Mouse (Mus musculus) thymus, postnatal 25 days (tissue): ENCODE measurements around the gene 2610528J11Rik.

Experiments used
- DNase-seq: peaks from one replicate; pipeline ENCODE4 v3.0.0; 2022

The 2610528J11Rik gene

DNA sequence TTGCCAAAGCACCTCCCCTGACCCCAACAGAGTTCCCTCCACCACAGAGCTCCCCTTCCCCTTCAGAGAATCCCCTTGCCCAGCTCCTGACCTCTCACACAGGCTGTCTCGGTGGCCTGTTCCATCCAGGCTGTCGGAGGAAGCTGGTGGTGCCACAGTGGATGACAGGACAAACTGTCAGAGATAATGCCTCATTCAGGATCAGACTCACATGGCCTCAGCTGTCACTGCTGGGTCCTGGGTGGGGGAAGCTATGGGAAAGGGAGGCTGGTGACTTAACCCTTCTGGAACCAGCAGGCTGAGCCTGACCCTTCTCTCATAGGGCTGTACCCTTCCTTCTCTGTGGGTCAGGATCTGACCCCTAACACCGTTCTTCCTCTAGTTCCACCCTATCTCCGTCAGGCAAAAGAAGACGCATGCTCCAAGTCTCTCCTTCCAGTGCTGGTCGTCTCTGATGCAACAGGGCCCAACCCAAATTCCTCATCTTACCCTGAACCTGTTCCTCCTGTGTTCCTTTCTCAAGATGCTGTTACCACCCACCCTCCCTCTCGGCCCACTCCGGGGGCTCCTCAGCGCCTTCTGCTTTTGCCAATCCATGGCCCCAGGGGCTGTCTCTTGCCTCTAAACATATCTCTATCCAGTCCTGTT, 15.8 kb downstream of the 2610528J11Rik start:
- no peak for DNase-seq

DNA sequence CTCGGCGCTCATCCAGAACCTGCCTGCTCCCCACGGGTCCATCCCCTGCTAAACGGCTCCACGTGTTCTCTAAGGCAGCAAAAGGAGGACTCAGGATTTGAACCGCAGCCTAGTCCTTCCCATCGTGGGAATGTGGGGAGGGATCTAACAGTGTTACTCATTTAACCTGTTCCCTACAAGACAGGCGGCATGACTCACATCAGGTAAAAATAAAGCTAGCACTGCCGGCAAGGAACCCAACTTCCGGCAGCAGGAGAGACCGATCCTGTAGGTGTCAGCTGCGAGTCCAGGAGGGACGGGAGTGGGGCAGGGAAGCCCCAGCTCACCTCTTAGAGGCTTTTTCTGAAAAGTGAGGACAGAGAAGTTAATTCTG, 16.3 kb downstream of the 2610528J11Rik start:
- peak; percentile 23 for DNase-seq

DNA sequence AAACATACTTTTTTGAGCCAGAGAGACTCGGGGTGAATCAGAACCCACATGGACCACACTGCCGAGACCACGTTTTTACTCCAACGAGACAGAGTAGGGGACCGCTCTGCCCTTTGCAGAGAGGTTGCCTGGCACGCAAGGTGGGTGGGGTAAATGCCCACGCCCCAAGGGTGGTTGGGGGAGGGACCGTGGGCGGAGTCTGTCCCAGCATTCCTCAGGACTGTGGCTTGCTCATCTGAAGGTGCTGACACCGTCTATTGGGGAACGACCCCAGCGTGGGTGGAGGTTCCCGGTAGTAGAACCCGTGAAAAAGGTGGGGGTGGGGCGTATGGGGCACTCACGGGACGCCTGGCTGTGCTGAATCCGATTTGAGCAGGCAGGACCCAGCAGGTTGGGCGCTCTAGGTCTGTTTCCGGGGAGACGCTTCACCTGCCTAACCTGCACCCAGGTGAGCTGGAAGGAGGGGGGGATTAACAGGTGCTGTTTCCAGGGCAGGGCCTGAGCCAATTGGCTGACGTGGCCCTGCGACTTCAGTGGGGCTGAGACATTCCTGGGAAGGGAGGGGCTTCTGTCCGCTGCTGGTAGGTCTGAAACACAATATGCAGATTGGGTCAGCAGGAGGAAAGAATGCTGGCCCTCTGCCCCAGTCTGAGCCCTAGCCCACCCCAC, 16.9 kb downstream of the 2610528J11Rik start, which contains the start of gene Tmem125:
Tmem125 (minus strand) TSS at position 453 of the 669 bp plus-strand sequence.
- peak; percentile 61 for DNase-seq

DNA sequence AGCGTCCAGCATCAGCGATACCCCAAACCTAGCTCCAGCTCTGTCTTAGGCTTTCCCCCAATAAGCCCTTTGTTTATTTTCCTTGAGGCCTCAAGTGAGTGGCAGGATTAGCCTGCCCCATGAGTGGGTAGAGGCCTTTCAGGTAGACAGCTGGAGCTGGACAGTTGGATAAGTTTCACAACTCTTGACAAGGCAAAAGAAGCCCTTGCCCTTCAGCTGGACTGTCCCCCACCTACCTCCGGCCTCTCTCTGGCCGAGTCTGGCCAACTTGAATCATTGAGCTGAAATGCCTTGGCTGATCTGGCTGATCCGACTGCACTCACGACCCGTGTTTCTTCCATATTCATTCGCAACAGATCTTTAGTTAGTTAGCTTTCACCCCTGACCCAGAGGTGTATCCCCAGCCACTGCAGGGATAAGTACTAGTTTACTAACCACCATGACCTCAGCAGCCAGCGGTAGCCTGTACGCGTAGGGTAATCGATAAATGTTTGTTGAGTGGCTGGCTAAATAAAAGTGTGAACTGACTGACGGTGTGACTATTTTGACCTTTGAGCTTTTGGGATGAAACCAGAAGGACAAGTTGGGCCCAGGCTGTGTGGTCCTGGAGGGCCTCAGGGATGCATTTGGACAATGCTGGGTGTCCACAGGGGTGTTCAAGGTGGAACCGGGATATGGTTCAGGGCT, 17.8 kb downstream of the 2610528J11Rik start:
- DNase-seq: no peak

DNA sequence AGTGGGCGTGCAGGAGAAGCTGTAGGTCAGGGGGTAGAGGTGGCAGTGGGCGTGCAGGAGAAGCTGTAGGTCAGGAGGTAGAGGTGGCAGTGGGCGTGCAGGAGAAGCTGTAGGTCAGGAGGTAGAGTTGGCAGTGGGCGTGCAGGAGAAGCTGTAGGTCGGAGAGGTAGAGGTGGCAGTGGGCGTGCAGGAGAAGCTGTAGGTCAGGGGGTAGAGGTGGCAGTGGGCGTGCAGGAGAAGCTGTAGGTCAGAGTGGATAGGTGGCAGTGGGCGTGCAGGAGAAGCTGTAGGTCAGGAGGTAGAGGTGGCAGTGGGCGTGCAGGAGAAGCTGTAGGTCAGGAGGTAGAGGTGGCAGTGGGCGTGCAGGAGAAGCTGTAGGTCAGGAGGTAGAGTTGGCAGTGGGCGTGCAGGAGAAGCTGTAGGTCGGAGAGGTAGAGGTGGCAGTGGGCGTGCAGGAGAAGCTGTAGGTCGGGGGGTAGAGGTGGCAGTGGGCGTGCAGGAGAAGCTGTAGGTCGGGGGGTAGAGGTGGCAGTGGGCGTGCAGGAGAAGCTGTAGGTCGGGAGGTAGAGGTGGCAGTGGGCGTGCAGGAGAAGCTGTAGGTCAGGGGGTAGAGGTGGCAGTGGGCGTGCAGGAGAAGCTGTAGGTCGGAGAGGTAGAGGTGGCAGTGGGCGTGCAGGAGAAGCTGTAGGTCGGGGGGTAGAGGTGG, 20.8 kb downstream of the 2610528J11Rik start:
- peak; percentile 57 for DNase-seq

DNA sequence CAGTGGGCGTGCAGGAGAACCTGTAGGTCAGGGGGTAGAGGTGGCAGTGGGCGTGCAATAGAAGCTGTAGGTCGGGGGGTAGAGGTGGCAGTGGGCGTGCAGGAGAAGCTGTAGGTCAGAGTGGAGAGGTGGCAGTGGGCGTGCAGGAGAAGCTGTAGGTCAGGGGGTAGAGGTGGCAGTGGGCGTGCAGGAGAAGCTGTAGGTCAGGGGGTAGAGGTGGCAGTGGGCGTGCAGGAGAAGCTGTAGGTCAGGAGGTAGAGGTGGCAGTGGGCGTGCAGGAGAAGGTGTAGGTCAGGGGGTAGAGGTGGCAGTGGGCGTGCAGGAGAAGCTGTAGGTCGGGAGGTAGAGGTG, 21.3 kb downstream of the 2610528J11Rik start:
- DNase-seq: peak; percentile 28

DNA sequence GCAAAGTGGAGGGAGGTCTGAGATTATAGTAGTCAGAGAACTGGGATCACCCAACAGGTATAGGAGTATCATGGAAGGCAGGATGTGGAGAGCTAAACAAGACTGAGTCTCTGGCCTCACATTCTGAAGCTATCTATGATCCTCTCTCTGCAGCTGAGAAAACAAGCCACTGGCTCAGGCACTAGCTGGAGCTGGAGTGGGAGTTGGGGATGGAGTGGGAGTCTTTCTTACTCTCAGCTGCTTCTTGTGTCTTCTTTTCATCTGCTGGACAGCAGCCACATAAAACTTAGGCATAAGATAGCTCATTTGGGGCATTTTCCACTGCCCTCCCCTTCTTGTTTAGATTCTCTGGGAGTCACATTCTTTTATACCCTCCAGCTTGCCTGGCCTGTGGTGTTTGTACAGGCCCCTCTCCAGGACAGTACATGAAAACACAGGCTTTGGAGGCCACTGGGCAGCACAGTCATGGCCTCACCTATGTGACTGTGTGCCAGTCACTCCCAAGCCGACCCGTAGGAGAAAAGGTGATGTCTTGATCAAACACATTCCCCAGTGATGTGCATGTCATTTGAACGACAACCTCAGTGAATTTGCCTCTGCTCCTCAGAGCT, 26.3 kb downstream of the 2610528J11Rik start:
- no peak for DNase-seq

DNA sequence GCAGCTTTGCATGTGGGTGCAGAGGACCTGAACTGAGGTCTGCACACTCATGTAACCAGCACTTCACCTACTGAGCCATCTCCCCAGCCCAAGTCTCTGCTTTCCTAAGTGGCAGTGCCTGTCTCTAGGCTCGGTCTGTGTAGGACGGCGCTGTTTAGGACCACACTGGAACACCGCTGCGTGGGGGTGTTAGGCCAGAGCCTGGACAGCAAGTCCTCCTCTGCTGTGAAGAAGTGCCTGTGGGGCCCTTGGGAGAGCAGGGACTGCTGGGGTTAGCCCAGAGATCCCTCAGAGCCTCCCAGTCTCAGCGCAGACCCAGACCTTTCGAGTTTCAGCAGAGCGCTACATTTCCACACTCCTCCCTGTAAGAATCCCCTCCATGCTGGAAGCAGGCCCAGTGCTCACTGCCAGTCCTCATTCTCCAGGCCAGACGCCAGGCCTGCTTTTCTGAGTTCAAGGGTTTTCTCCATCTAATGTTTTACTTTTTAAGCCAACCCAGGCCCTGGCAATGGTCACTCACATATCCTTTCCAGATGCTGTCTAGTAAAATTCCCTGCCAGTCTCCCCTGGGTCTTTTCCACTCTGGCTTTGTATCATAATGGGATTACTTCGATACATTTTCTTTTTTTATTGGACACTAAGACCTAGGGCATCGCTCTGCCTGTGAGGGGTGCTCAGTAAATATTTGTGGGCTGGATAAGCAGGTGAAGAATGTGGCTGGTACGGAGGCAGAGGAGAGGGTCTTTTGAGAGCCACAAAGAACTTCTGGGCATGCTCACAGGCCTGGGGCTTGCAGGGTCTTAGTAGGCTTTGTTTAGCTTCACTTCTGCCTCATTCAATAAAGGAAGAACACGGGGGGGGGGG, 37.5 kb downstream of the 2610528J11Rik start:
- no peak for DNase-seq

DNA sequence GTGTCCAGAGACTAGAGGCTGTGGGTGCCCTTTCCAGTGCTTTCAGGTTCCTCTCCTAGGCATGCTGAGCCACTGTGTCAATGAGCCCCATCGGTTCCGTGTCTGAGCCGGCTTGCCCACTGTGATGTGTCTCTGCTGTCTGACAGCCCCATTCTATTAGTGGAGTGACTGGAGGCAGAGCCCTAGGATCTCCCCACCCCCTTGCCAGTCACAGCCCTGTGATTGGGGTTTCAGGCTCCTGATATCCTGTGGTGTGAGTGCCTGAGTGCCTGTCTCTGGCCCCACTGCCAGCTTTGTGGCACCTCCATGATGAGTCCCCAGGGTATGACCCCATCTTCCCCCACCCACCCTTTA, 38.1 kb downstream of the 2610528J11Rik start:
- no peak for DNase-seq

DNA sequence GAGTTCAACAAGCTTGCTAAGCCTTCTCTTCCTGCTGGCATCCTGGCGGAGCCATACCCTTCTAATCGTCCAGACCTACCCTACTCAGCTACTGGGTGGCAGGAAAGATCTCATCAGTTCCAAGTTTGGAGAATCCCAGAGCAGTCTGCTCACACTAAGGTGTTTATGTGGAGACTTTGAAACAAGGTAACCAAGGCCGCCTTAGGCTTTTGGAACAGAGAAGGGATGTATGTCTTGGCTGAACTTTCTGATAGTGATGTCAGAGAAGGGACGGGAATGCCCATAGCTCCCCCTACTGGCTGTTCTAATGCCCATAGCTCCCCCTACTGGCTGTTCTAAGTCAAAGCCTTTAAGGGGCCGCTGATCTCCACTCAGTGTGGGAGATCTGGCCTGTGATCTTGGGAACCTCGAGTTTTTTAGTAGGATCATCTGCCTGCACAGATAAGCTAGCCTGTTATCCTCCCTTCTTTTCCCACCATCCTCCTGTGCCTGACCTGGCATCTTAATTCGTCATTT, 39.4 kb downstream of the 2610528J11Rik start:
- peak; percentile 58 for DNase-seq

DNA sequence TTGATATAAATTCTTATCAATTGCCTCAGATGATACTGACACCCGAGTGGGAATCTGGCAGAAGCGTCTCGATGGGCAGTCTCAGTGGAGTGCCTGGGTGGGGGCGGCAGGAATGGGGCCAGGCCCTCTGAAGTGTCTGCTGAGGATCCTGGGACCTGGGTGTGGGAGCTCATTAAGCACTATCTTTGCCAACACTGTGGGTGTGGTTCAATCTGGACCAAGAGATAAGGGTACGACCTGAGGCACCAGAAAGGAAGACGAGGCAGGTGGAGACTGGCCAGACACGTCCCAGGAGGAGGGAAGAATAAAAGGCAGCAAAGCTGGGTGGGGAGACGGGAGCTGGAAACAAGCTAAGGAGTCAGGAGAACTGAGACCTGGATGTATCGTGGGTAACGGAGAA, 41.9 kb downstream of the 2610528J11Rik start:
- no peak for DNase-seq

DNA sequence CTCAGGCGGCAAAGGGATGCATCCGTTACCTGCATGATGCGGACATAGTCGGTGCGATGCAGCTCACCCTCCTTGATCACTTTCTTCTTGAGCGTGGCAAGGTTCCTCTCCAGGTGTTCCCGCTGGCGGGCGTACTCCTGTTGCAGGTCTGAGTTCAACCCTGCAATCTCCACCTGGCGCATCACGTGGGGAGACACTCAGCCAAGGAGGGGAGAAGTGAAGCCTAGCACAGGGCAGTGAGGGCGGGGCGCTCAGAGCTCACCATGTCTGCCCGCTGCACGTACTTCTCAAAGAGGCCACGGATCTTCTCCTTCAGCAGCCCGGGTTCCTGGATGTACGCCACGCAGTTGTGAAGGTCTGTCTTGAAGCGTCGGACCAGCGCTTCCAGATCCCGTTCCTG, 42.5 kb downstream of the 2610528J11Rik start:
- no peak for DNase-seq

DNA sequence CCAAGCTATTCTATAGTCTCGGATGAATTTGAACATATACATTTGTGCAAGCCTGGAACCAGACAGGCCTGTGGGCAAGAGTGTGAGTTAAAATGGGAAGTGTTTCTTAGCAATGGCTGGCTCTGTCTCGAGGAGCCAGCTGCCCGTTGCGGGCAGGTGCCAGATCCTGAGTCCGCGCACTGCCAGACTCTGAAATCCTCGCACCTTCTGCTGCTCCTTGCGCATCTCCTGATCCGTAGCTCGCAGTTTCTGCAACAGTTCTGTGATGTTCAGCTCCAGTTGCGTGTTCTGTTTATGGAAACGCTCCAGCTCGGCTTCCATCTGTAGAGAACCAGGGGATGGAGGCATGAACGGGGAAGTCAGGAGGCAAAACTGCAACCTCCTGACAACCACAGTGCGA, 44.6 kb downstream of the 2610528J11Rik start:
- no peak for DNase-seq

DNA sequence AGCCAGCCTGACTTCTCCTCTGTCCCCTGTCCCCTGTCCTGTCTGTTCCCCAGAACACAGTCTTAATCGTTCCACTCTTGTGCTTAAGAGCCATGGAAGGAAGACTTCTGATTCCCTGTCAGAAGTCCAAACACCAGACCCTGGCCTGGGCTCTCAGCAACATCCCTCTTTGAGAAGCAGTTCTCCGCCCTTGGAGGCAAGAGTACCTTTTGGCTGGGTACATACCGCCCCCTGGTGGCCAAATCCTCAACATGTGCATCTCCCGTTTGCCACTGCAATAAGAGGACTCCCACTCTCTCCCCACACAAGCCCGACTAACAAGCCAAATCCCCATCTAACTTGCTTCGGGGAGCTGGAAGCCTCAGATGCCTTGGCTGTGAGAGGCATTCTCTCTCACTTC, 49.3 kb downstream of the 2610528J11Rik start:
- DNase-seq: peak; percentile 68

DNA sequence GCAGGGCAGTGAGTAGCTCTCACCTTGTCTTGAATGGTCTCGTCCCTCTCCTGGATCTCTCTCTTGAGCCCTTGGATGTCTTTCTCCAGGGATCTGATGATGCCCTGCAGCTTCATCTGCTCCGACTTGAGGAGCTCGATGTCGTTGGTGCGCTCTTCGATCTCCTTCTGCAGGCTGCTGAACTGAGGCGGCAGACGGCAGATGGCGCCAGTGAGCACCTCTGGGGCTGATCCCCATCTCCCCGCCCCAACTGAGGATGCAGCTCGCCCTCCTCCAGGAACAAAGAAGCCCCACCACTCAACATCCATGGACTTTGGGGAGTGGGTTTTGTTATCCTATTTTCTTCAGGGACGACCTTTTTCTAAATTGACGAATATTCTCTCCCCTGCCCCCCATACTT, 52.5 kb downstream of the 2610528J11Rik start:
- peak; percentile 36 for DNase-seq
